Mouse (Mus musculus) layer of hippocampus, postnatal 10 days (tissue): ENCODE measurements around the gene BC017158. TPM values are rescaled to one million over a fixed set of nuclear protein-coding genes. Genes with fewer than 3 reads are reported as not detected.
"Not testable (repeated sequence)": the region's sequence is repeated elsewhere in the genome, so short reads cannot be mapped to it uniquely, and the experiment has no call there.

ENCODE experiments used
- DNase-seq, 2 experiments: peaks; one replicate each; pipeline ENCODE4 v3.0.0; 2021; ENCODE audit warnings: low spot score in 2 of 2
- long read RNA-seq: library from polyadenylated mRNA; stranded (forward); transcript quantifications from one replicate; pipeline ENCODE4 v2.0.0, GENCODE M21; 2023
- total RNA-seq, 2 experiments: library from RNA; stranded (reverse); gene quantifications; 2 replicates each; pipeline ENCODE4 v1.2.3; 2021

Gene BC017158
- 10 to 100 TPM; 23.0 to 23.2 TPM for total RNA-seq
- long read RNA-seq, transcript BC017158-201 (13 exons, 2,627 nt), result major isoform, 10 of 18 reads
- long read RNA-seq, partial matches to known transcripts, result 6 of 18 reads
- long read RNA-seq, other reads (novel, unspliced or antisense), result 2 of 18 reads

- DNase-seq, result peak; percentile 55 to 72
Measured at GRCm38 (mm10) chr7:128297617-128298480, at the start of gene BC017158. BC017158 (minus strand) TSS chr7:128298170.

GRCm38 (mm10) chr7:128346991-128347390, 49.0 kb upstream of the BC017158 start:
- no peak for DNase-seq

- DNase-seq, result no peak
Measured at GRCm38 (mm10) chr7:128346522-128346921, 48.6 kb upstream of the BC017158 start.

- no peak for DNase-seq
Measured at GRCm38 (mm10) chr7:128345691-128346090, 47.7 kb upstream of the BC017158 start.

GRCm38 (mm10) chr7:128344928-128345653, 47.1 kb upstream of the BC017158 start:
- peak; percentile 78 to 84 for DNase-seq

- DNase-seq, result no peak
Measured at GRCm38 (mm10) chr7:128344488-128344887, 46.5 kb upstream of the BC017158 start.

GRCm38 (mm10) chr7:128342691-128343090, 44.7 kb upstream of the BC017158 start:
- not testable (repeated sequence) for DNase-seq

GRCm38 (mm10) chr7:128340321-128340720, 42.4 kb upstream of the BC017158 start:
- not testable (repeated sequence) for DNase-seq

- DNase-seq, result no peak
Measured at GRCm38 (mm10) chr7:128332896-128333295, 34.9 kb upstream of the BC017158 start.

- no peak for DNase-seq
Measured at GRCm38 (mm10) chr7:128330981-128331380, 33.0 kb upstream of the BC017158 start.

GRCm38 (mm10) chr7:128324977-128325376, 27.0 kb upstream of the BC017158 start:
- no peak for DNase-seq

- no peak for DNase-seq
Measured at GRCm38 (mm10) chr7:128321260-128321659, 23.3 kb upstream of the BC017158 start.

GRCm38 (mm10) chr7:128320219-128320816, 22.3 kb upstream of the BC017158 start:
- DNase-seq, result no peak

GRCm38 (mm10) chr7:128319140-128319539, 21.2 kb upstream of the BC017158 start:
- no peak for DNase-seq

GRCm38 (mm10) chr7:128317011-128317410, 19.0 kb upstream of the BC017158 start:
- DNase-seq, result no peak

- DNase-seq, result no peak
Measured at GRCm38 (mm10) chr7:128314491-128314890, 16.5 kb upstream of the BC017158 start.

GRCm38 (mm10) chr7:128313601-128314000, 15.6 kb upstream of the BC017158 start:
- no peak for DNase-seq

- DNase-seq, result no peak
Measured at GRCm38 (mm10) chr7:128312375-128313059, 14.5 kb upstream of the BC017158 start.

GRCm38 (mm10) chr7:128311811-128312210, 13.8 kb upstream of the BC017158 start:
- DNase-seq, result no peak

GRCm38 (mm10) chr7:128311263-128311662, 13.3 kb upstream of the BC017158 start:
- DNase-seq, result no peak

GRCm38 (mm10) chr7:128310229-128310688, 12.3 kb upstream of the BC017158 start:
- no peak for DNase-seq
